Mouse (Mus musculus) mouse embryonic stem cell (cell line): Measurements from ENCODE around the gene Acta2.

Experiments used
- in situ Hi-C, 2 experiments: fragments of 300-500 bp; cut with MboI; formaldehyde crosslinking; loops; 1 replicate in 1 of 2; 3 replicates in 1 of 2; pipeline ENCODE4 v1.14.3; 2019 to 2020; ENCODE audit warnings: low sequenced_read_pairs in 2 of 2, low pct_unique_long_range_greater_than_20kb in 1 of 2, mixed read lengths in 1 of 2; ENCODE audit not compliant: unreplicated experiment in 1 of 2

Gene Acta2

GRCm38 (mm10) chr19:34273073-34273472, 17.7 kb upstream of the Acta2 start:
- in situ Hi-C loops = no loop called here

- in situ Hi-C loops = no loop called here
Measured at GRCm38 (mm10) chr19:34270824-34271464, 15.6 kb upstream of the Acta2 start.

GRCm38 (mm10) chr19:34270106-34270726, 14.8 kb upstream of the Acta2 start:
- in situ Hi-C loops = no loop called here

- in situ Hi-C loops = no loop called here
Measured at GRCm38 (mm10) chr19:34268991-34269390, 13.6 kb upstream of the Acta2 start.

GRCm38 (mm10) chr19:34265604-34266193, 10.3 kb upstream of the Acta2 start:
- in situ Hi-C loops = no loop called here

GRCm38 (mm10) chr19:34262273-34262974, 7.0 kb upstream of the Acta2 start:
- in situ Hi-C loops = no loop called here

GRCm38 (mm10) chr19:34256936-34257335, 1.5 kb upstream of the Acta2 start:
- in situ Hi-C loops = no loop called here

GRCm38 (mm10) chr19:34256149-34256548, 759 bp upstream of the Acta2 start:
- in situ Hi-C loops = no loop called here

GRCm38 (mm10) chr19:34254101-34254879, 1.1 kb downstream of the Acta2 start:
- in situ Hi-C loops = no loop called here

GRCm38 (mm10) chr19:34252450-34252849, 2.9 kb downstream of the Acta2 start:
- in situ Hi-C loops = no loop called here

- in situ Hi-C loops = no loop called here
Measured at GRCm38 (mm10) chr19:34251900-34252299, 3.5 kb downstream of the Acta2 start.

GRCm38 (mm10) chr19:34250621-34251020, 4.8 kb downstream of the Acta2 start:
- in situ Hi-C loops = no loop called here

- in situ Hi-C loops = loop anchor here in 1 of 2 experiments (25.0 kb wide), 1 partner anchor 239 kb away; the partner anchor contains the start of gene Ch25h
Measured at GRCm38 (mm10) chr19:34248558-34248957, 6.8 kb downstream of the Acta2 start.

GRCm38 (mm10) chr19:34244056-34244455, 11.3 kb downstream of the Acta2 start:
- in situ Hi-C loops = loop anchor here in 1 of 2 experiments (25.0 kb wide), 1 partner anchor 243 kb away; the partner anchor contains the start of gene Ch25h

- in situ Hi-C loops = loop anchor here in 1 of 2 experiments (25.0 kb wide), 1 partner anchor 244 kb away; the partner anchor contains the start of gene Ch25h
Measured at GRCm38 (mm10) chr19:34242925-34243324, 12.5 kb downstream of the Acta2 start.

GRCm38 (mm10) chr19:34241247-34241915, 14.0 kb downstream of the Acta2 start:
- in situ Hi-C loops = loop anchor here in 1 of 2 experiments (25.0 kb wide), 1 partner anchor 246 kb away; the partner anchor contains the start of gene Ch25h

- in situ Hi-C loops = loop anchor here in 1 of 2 experiments (25.0 kb wide), 1 partner anchor 247 kb away; the partner anchor contains the start of gene Ch25h
Measured at GRCm38 (mm10) chr19:34240273-34241039, 14.9 kb downstream of the Acta2 start.
